Mouse (Mus musculus) spleen, postnatal 10 days (tissue): ENCODE results near the gene Srbd1.

Source experiments
- DNase-seq, 2 experiments: peaks; one replicate each; pipeline ENCODE4 v3.0.0; 2021 to 2022; ENCODE audit warnings: low spot score in 2 of 2

Gene Srbd1

GRCm38 (mm10) chr17:86144537-86145078 lies 367 bp downstream of the Srbd1 start:
- peak; percentile 41 to 48 for DNase-seq

DNA sequence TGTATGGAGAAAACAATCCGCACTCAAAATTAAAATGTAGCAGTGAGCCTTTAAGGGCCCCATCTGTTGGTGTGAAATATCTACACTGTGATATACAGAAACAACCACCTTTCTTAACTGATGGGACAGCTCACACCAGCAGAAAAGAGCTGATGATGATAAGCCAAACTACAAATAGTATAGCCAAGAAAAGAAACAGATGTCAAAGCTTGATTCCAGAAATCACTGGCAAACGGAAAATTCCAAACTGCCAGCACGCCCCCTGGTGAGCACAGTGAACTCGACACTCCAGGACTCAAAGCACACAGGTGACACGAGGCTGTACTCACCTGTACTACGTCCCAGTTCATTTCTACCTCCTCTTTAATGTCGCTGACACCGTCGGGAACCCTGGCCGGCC lies 9.1 kb downstream of the Srbd1 start:
- DNase-seq, result no peak

DNA sequence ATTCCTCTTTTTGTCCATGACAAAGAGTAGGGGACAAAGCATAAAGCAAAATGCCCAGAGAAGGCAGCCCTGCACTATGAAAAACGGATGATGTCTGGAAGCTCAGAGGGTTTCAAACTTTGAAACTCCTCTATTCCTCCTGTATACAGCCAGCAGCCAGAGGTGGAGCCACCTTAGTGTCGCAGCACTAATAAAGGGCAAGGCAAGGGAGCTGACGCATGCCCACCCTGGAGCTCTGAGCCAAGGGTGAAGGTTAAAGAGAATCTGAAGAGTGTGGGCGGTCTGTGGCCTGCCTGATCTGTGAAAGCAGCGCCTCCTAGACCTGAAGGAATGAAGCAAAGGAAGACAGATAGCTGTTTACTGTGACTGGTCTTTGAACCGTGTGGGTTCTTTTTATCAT lies 10.5 kb downstream of the Srbd1 start:
- DNase-seq, result no peak

DNA sequence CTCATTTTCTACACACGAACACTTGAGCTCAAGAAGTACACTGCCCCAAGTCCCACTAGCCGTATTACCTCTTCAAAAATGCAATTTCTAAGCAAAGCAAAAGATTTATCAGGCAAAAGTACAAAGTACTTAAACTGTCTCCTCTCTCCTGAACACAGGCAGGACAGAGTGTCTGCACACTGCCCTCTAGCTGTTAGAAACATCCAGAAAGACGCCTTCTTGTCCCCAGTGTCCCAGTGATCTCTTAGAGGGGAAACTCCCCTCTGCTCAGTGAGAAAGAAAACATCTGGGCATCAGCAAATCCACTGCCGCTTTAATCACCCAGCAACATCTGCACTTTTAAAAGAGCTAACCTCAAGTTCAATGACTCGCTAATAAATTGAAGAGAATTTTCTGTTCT lies 12.4 kb downstream of the Srbd1 start:
- no peak for DNase-seq

GRCm38 (mm10) chr17:86128198-86128597 lies 16.8 kb downstream of the Srbd1 start:
- peak in 1 of 2 experiments; percentile 20 for DNase-seq

GRCm38 (mm10) chr17:86125908-86126307 lies 19.1 kb downstream of the Srbd1 start:
- no peak for DNase-seq

DNA sequence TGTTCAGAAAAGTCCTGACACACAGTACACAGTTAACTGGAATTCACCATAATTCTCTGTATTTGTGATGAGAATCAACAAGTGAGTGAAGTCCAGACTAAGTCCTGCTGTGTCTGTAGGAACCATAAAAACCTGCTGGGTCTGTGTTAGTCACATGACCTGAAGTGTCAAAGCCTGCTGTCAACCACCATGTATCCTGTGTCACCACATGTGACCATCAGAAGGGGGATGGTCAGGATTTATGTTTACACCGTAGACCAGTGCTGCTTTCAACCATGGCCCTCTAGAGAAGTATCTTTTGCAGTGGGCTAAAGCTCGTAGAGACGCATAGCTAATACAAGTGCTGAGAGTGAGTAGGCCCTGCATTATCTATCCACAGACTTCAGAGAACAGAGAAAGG lies 21.8 kb downstream of the Srbd1 start:
- no peak for DNase-seq

DNA sequence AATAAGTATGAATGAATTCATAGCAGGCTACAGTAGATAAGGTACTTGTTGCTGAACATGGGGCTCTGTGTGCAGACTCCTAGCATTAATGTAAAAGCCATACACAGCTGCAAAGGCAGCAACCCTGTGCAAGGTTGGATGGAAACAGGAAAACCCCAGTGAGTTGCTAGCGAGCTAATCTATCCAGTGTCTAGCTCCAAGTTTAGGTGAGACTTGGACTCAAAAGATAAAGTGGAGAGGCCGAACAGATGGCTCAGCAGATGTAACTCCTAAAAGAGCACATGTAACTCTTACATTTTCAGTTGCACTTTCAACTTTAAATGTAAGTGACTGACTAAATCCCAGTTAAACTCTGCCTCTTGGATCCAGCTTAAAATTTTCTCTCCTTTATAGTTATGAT lies 48.1 kb downstream of the Srbd1 start:
- DNase-seq, result no peak

- no peak for DNase-seq
Measured at GRCm38 (mm10) chr17:86093124-86093523, 51.9 kb downstream of the Srbd1 start.

- DNase-seq, result no peak
Measured at GRCm38 (mm10) chr17:86091631-86092030, 53.3 kb downstream of the Srbd1 start.

DNA sequence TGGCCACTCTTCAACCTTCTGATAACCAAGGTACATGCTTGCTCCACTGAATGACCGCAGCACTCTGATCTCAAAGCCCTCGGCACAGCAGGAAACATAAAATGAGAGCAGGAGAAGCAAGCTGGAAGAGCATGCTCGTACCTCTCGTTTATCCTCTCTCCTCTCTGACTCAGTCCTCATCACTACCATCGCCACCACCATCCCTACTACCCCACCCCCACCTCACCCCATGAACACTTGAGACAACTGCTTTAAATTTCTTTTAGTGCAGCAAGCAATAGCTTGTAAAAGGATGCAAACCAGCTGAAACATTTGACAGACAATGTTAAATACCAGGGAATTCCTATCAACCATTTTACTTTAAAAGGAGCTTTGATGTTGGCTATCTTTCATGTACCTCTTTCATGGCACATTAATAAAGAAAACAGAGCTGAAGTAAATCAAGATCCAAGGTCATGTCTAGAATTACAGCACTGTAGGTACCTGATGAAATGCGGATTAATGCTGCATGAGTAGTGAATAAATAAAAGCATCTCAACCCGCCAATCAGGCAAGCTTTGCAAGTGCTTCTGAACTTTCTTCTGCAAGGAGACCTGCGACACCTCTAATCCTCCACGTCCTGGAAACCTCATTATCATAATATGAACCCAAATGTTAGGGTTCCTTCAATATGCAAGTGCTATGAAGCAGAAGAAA lies 54.9 kb downstream of the Srbd1 start:
- DNase-seq, result no peak

DNA sequence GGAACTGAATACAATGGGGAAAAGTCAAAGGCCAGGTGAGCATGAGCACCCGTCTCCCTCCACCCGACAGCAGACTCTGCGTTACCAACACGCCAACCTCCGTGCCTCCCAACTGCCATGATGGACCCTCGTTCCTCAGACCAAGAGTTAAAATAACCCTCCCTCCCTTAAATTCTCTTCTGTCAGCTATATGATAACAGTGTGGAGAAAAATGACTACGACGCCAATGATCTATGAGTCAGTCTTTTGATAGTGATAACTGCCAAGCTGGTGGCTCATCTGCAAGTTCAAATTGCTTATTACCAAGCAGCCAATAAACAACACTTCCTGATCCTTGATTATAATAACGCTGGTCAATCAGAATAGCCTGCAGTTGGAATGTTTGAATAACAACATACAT lies 57.1 kb downstream of the Srbd1 start:
- DNase-seq, result no peak

GRCm38 (mm10) chr17:86086191-86086590 lies 58.8 kb downstream of the Srbd1 start:
- no peak for DNase-seq

- no peak for DNase-seq
Measured at GRCm38 (mm10) chr17:86083207-86083606, 61.8 kb downstream of the Srbd1 start.

DNA sequence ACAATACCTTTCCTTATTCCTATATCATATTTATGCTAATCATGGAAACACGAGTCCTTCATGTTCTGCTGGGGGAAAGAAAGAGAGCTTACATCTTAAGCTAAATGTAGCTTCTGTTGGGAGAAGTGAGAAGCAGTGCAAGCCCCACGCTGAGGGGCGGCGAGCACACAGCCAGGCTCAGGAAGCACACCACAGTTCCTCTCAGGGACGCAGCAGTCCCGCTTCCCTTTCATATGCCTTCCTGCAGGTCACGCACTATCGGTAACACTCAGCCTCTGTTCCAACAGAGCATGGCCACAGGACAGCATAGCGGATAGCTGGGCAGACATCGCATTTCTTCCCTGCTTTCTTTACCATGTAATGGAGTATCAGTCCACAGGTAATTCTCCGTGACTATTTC lies 66.9 kb downstream of the Srbd1 start:
- no peak for DNase-seq

DNA sequence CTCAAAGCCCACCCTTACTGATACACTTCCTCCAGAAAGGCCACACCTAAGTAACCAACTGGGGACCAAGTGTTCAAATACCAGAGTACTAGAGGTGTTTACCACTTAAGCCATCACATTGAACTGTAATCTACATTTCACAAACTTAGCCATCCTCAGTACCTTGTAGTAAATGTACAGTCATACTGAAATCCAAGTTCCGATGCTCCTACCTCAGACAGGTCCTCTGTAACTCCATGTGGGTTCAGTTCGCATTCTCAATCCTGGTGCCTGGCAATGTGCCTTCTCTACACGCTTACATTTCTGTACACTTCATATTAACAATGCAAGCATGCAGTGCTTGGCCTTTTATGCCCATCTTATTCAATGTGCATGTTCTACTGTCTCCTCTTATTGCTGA lies 77.5 kb downstream of the Srbd1 start:
- no peak for DNase-seq

- no peak for DNase-seq
Measured at GRCm38 (mm10) chr17:86065833-86066232, 79.1 kb downstream of the Srbd1 start.

DNA sequence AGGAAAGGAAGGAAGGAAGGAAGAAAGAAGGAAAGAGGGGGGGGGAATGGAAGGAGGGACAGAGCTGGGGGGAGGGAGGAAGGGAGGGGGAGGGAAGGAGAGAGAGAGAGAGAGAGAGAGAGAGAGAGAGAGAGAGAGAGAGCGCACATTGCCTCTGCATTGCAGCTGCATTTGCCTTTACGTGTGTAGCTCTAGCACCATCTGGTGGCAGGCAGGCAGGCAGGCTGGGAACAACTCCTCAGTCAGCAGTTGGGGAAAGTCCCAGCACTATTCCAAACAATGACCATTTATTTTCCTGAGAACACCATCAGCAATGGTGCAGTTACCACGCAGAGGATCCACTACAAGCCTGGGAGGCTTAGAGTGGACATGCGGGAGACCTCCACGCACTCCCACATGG lies 81.5 kb downstream of the Srbd1 start:
- DNase-seq, result peak; percentile 25 to 68

- DNase-seq, result no peak
Measured at GRCm38 (mm10) chr17:86060911-86061310, 84.1 kb downstream of the Srbd1 start.

GRCm38 (mm10) chr17:86040221-86040984 lies 104.6 kb downstream of the Srbd1 start:
- DNase-seq, result no peak

DNA sequence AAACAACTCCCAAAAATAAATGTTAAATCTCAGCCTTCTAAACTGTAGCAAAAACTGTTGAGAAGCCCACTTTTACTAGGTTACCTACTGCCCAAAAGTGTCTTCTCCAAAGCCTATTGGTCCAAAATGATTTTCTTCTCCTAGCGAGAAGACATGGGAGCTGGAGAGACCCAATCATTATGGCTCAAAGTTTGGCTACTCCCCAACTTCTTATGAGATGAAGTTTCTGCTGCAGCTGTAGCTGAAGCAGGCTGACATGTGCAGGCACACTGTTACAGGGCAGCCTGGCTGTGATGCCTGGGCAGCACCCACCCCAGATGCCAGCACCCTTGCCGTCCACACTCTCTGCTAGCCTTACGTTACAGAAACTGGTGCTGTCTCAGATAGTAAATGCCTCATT lies 105.2 kb downstream of the Srbd1 start:
- no peak for DNase-seq

GRCm38 (mm10) chr17:86038211-86038648 lies 106.7 kb downstream of the Srbd1 start:
- DNase-seq, result no peak

DNA sequence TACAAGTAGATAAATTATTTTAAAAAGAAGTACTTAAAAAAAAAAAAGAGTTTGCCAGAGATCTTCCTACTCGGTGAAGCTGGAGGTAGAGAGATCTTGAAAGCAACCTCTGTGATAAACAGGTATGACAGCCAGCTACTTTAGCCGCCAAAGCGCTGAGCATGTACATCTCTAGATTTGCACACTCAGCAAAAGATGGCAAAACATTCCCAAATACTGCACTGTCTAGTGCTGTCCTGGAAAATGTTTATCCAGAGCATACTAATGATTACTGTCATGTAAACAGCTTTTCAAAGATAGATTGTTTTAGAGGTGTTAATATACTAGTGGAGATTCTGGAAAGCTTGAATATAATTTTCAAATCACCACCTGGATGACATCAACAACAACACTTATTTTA lies 109.4 kb downstream of the Srbd1 start:
- no peak for DNase-seq
